Mouse (Mus musculus) c-Kit-negative CD71-positive TER-119-positive erythroid progenitor cells, embryonic 14.5 days (primary cell): Measurements from ENCODE around the gene Stxbp2.

Experiments used
- DNase-seq: peaks from one replicate; pipeline ENCODE4 v3.0.0-alpha.2; 2013; ENCODE audit warnings: low read depth, low spot score

Gene Stxbp2

GRCm38 (mm10) chr8:3631478-3631875 is 722 bp downstream of the Stxbp2 start:
- DNase-seq, result peak; percentile 13

- no peak for DNase-seq
These were observed 15.0 kb downstream of the Stxbp2 start for GRCm38 (mm10) chr8:3645804-3646203.

- DNase-seq, result no peak
These were observed 16.2 kb downstream of the Stxbp2 start for GRCm38 (mm10) chr8:3646824-3647531.

GRCm38 (mm10) chr8:3647561-3647960 is 16.8 kb downstream of the Stxbp2 start:
- no peak for DNase-seq

GRCm38 (mm10) chr8:3648268-3648667 is 17.5 kb downstream of the Stxbp2 start:
- no peak for DNase-seq

GRCm38 (mm10) chr8:3648990-3649389 is 18.2 kb downstream of the Stxbp2 start:
- DNase-seq, result no peak

GRCm38 (mm10) chr8:3652845-3653244 is 22.1 kb downstream of the Stxbp2 start:
- no peak for DNase-seq

- DNase-seq, result no peak
These were observed 24.2 kb downstream of the Stxbp2 start for GRCm38 (mm10) chr8:3654726-3655508.

- DNase-seq, result no peak
These were observed 24.8 kb downstream of the Stxbp2 start, which contains the start of gene Retn for GRCm38 (mm10) chr8:3655526-3655925. Gene Retn, plus strand, starts transcription at chr8:3655770.

- DNase-seq, result no peak
These were observed 26.1 kb downstream of the Stxbp2 start for GRCm38 (mm10) chr8:3656725-3657381.

- no peak for DNase-seq
These were observed 30.1 kb downstream of the Stxbp2 start for GRCm38 (mm10) chr8:3660889-3661288.

- DNase-seq, result no peak
These were observed 33.6 kb downstream of the Stxbp2 start for GRCm38 (mm10) chr8:3664405-3664804.

- DNase-seq, result no peak
These were observed 34.8 kb downstream of the Stxbp2 start, which contains the start of gene Mcemp1 for GRCm38 (mm10) chr8:3665507-3665906. Gene Mcemp1, plus strand, starts transcription at chr8:3665754.

- no peak for DNase-seq
These were observed 39.6 kb downstream of the Stxbp2 start for GRCm38 (mm10) chr8:3670388-3670787.

- peak; percentile 42 for DNase-seq
These were observed 41.3 kb downstream of the Stxbp2 start, which contains the start of gene Fcor for GRCm38 (mm10) chr8:3671980-3672491. Gene Fcor, minus strand, starts transcription at chr8:3672362.

- DNase-seq, result no peak
These were observed 43.9 kb downstream of the Stxbp2 start for GRCm38 (mm10) chr8:3674671-3675070.

GRCm38 (mm10) chr8:3676131-3676992 is 45.6 kb downstream of the Stxbp2 start, which contains the start of gene Trappc5:
Gene Trappc5, plus strand, starts transcription at chr8:3676299.
- peak; percentile 82 for DNase-seq

- no peak for DNase-seq
These were observed 46.3 kb downstream of the Stxbp2 start for GRCm38 (mm10) chr8:3676993-3677579.

- no peak for DNase-seq
These were observed 48.1 kb downstream of the Stxbp2 start for GRCm38 (mm10) chr8:3678831-3679230.

GRCm38 (mm10) chr8:3679236-3679635 is 48.5 kb downstream of the Stxbp2 start:
- no peak for DNase-seq

GRCm38 (mm10) chr8:3679656-3680055 is 48.9 kb downstream of the Stxbp2 start:
- no peak for DNase-seq
